ENCODE assay signal across 12 mouse cellular contexts in genomic region chr2:17936527-17937139, GRCm38 (mm10).
"Had no signal": no experiment of that assay in that cellular context is flagged by ENCODE, and none has a peak within 500 bp of the region (broad histone marks: within the 10 kb centered on the region; RNA-seq: fewer than 3 reads in every experiment).

No protein-coding gene starts in this region.

- H3K4me3 ChIP-seq: limb, embryonic 15.5 days; liver, embryonic 12.5 days; midbrain, embryonic 13.5 days; stomach, embryonic 15.5 days had no signal

- H3K9me3 ChIP-seq: limb, embryonic 15.5 days; liver, embryonic 12.5 days; midbrain, embryonic 13.5 days; stomach, embryonic 15.5 days had no signal

- H3K4me1 ChIP-seq: liver, embryonic 12.5 days; stomach, embryonic 15.5 days had no signal

- H3K9ac ChIP-seq: limb, embryonic 15.5 days; liver, embryonic 12.5 days; midbrain, embryonic 13.5 days; stomach, embryonic 15.5 days had no signal

- H3K4me2 ChIP-seq: limb, embryonic 15.5 days; liver, embryonic 12.5 days; midbrain, embryonic 13.5 days; stomach, embryonic 15.5 days had no signal

- H3K36me3 ChIP-seq: limb, embryonic 15.5 days; liver, embryonic 12.5 days; midbrain, embryonic 13.5 days; stomach, embryonic 15.5 days had no signal

- H3K27me3 ChIP-seq: limb, embryonic 15.5 days; liver, embryonic 12.5 days; stomach, embryonic 15.5 days had no signal

- ATAC-seq: liver, embryonic 12.5 days; midbrain, embryonic 13.5 days had no signal

- H3K27ac ChIP-seq: kidney, postnatal 0 days; limb, embryonic 15.5 days; liver, embryonic 12.5 days; midbrain, embryonic 13.5 days; stomach, embryonic 15.5 days had no signal

- DNase-seq: kidney, adult 9 months; kidney, postnatal 36 days; layer of hippocampus, adult 9-11 months; left cerebral cortex, postnatal 4 days; right cerebral cortex, postnatal 14 days; thymus, adult 2 months; thymus, postnatal 36 days had no signal
